Mouse (Mus musculus) heart, embryonic 10.5 days (tissue): ENCODE data around the gene Nrxn1. TPM values are rescaled to one million over a fixed set of nuclear protein-coding genes. Genes with fewer than 3 reads are reported as not detected.

Experiments
- DNase-seq: peaks from one replicate; pipeline ENCODE4 v3.0.0-alpha.2; 2017; ENCODE audit warnings: low spot score
- H3K27ac ChIP-seq: fragments of 300-500 bp; sonication (generic); 2 replicates; pipeline ENCODE4 v1.5.1; 2016; ENCODE audit warnings: mild to moderate bottlenecking
- H3K27me3 ChIP-seq: fragments of 300-500 bp; sonication (generic); 2 replicates; pipeline ENCODE4 v1.6.1; 2016; ENCODE audit warnings: mild to moderate bottlenecking; ENCODE audit not compliant: poor library complexity, insufficient read depth, severe bottlenecking
- H3K36me3 ChIP-seq: fragments of 300-500 bp; sonication (generic); 2 replicates; pipeline ENCODE4 v1.6.1; 2016; ENCODE audit warnings: mild to moderate bottlenecking, moderate library complexity
- H3K4me1 ChIP-seq: fragments of 300-500 bp; sonication (generic); 2 replicates; pipeline ENCODE4 v1.6.1; 2016; ENCODE audit warnings: mild to moderate bottlenecking
- H3K4me3 ChIP-seq: fragments of 300-500 bp; sonication (generic); 2 replicates; pipeline ENCODE4 v1.5.1; 2016; ENCODE audit warnings: mild to moderate bottlenecking, moderate library complexity
- H3K9me3 ChIP-seq: fragments of 300-500 bp; sonication (generic); 2 replicates; pipeline ENCODE4 v1.6.1; 2016; ENCODE audit warnings: mild to moderate bottlenecking, moderate library complexity
- WGBS: fragments of 180-500 bp; shearing (Covaris S2); methylation state at CpG from one replicate; pipeline ENCODE4 v1.1.7; 2016; 5-methylcytosine and 5-hydroxymethylcytosine counted together
- polyA plus RNA-seq: library from polyadenylated mRNA; unstranded; fragments of >200 nt; fragmentation: Nextera tagmentation; extraction: Ambion mirVana; gene quantifications from 2 replicates; pipeline ENCODE4 v1.2.1, GENCODE M21; 2016

The Nrxn1 gene
- polyA plus RNA-seq, 1 experiment from 2014 or later: 2.2 TPM

DNA sequence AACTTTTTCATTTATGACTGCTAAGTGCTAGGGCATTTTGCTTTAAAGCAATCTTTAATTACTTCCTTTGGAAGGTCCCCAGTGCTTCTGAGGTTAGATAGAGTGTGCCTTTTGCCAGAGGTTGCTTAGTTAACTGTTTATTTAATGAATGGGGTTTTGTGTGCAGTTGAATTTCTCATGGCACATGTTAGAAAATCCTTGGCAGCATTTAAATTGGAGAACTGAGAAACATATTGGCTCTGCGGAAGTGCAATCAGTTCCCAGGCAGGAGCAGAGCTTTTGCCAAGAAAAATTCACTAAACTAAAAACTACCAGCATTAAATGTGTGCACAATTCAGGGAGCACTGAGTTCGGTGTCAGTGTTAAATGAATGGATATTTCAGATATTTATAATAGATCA, 439.5 kb downstream of the Nrxn1 start:
- Histone ChIP-seq H3K36me3 (no peaks in the 10 kb centered on the region), H3K9me3 (no peaks in the 10 kb centered on the region), H3K27me3 (no peaks in the 10 kb centered on the region), H3K4me3 (no peak overlapping the region), H3K4me1 (no peaks in the 10 kb centered on the region), H3K27ac (no peak overlapping the region)
- DNase-seq: no peak
- WGBS: 76% methylated on average over 2 of the region's 2 CpGs

DNA sequence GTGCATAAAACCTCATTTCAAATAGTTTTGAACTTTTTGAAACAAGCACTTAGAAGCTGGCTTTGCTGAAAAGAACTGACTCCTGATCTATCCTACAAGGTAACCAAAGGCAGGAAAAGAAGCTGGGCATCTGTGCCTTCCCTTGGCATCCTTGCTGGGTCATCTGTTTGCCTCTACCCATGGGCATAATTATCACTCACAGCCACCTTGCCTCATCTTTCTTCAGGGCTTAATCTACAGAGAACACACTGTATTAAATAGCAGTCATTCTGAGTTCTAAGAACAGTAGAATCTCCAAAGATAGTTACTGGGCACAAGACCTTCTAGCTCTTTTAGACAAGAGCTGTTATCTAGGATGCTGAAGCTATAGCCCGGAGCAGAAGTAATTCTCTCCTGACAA, 442.6 kb downstream of the Nrxn1 start:
- DNase-seq: no peak
- Histone ChIP-seq H3K36me3 (no peaks in the 10 kb centered on the region), H3K27me3 (no peaks in the 10 kb centered on the region), H3K27ac (no peak overlapping the region), H3K9me3 (no peaks in the 10 kb centered on the region), H3K4me3 (no peak overlapping the region), H3K4me1 (no peaks in the 10 kb centered on the region)
- WGBS: 26% methylated on average over 1 of the region's 1 CpGs

DNA sequence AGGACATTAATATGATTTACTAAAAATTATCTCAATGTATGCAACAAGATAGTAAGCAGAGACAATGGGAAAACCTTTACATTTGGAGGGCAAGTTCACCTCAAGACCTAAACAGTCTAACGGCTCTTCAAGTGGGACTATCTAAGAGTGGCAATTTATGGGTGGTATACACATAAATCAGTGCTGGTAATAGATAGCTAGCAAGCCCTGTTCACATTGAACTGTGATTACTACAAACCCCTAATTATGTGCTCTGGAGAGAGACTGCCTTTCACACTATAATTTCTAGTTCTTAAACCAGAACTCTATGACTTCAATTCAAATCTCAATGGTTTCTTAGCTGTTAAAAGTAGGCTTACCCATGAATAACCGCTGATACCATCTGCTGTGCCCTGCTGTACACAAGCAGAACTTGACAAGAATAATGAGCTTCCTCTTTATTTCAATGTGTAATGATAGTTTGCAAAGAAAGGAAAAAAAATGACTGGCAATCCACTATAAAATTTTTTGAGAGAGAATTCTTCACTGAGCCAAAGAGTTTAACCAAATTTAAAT, 453.8 kb downstream of the Nrxn1 start:
- no peak for DNase-seq
- Histone ChIP-seq H3K4me1 (no peaks in the 10 kb centered on the region), H3K4me3 (no peak overlapping the region), H3K27ac (no peak overlapping the region), H3K27me3 (no peaks in the 10 kb centered on the region), H3K36me3 (no peaks in the 10 kb centered on the region), H3K9me3 (no peaks in the 10 kb centered on the region)
- 80% methylated on average over 2 of the region's 2 CpGs for WGBS

DNA sequence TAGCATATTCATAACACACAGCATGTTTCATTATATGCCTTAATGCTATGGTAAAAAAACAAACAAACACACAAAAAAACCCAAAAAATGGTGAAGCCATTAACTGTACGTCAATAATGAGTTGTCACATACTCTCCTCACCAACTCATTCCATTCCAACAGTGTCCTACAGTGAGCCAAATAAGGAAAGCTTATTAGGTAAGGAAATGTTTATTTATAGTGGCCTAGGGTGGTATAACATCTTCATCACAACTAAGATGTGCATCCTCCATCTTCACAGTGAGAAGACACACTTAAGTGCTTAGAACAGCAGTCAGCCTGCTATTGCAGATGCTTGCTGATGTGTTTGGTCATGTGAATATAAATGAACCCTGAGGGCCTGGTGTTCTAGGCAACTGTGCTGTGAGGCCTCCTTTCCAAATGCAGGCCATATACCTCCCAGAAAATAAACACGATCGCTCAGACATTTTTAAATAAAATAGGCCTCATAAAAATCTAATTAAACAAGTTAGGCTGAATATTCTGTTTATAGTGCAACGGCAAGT, 454.6 kb downstream of the Nrxn1 start:
- no peaks in the 10 kb centered on the region for H3K36me3 ChIP-seq
- H3K9me3 ChIP-seq: no peaks in the 10 kb centered on the region
- no peak overlapping the region for H3K4me3 ChIP-seq
- no peaks in the 10 kb centered on the region for H3K27me3 ChIP-seq
- DNase-seq: no peak
- 88% methylated on average over 4 of the region's 4 CpGs for WGBS
- no peaks in the 10 kb centered on the region for H3K4me1 ChIP-seq
- H3K27ac ChIP-seq: no peak overlapping the region

DNA sequence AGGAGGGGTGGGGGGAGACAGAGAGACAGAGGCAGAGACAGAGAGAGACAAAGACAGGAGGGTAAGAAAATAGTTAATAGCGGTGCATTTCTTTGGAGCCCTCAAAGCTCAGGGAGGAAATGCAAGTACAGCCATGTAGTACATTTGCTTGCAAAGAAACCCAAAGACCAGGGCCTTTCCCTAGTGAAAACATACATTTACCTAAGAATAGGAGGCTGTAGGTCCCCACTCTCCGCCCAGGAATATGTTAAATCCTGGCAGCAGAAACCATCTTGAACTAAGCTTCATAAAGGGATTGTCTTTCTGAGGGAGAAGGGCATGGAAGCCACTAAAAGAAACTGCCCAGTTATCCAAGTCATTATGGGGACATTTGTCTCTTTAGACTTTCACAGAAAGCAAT, 461.5 kb downstream of the Nrxn1 start:
- H3K4me3 ChIP-seq: no peak overlapping the region
- 53% methylated on average over 2 of the region's 2 CpGs for WGBS

DNA sequence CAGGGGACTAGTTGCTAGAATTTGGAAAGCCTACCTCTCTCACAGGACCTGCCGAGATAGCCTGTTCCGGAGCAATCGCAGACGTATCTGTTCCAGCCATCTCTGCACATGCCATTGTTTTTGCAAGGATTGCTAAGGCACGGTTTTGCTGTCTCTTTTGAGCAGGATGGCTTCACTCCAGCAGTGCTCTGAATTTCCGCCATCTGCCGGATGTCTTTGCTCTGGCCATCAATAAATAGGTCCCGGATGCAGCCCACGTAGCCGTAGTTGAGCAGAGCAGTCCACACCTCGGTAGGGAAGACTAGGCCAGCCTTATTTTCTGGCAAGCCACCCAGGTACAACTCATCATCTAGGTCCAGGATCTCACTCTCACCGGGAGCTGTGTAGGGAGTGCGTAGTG, 463.0 kb downstream of the Nrxn1 start:
- no peaks in the 10 kb centered on the region for H3K36me3 ChIP-seq
- no peak overlapping the region for H3K4me3 ChIP-seq
- H3K9me3 ChIP-seq: no peaks in the 10 kb centered on the region
- 74% methylated on average over 13 of the region's 13 CpGs for WGBS
- H3K27ac ChIP-seq: no peak overlapping the region
- H3K4me1 ChIP-seq: no peaks in the 10 kb centered on the region
- DNase-seq: no peak
- H3K27me3 ChIP-seq: no peaks in the 10 kb centered on the region

More for the DNA sequence above, 461.5 kb downstream of the Nrxn1 start:
- Histone ChIP-seq H3K9me3 (no peaks in the 10 kb centered on the region), H3K27ac (no peak overlapping the region), H3K36me3 (no peaks in the 10 kb centered on the region), H3K27me3 (no peaks in the 10 kb centered on the region), H3K4me1 (no peaks in the 10 kb centered on the region)
- no peak for DNase-seq

DNA sequence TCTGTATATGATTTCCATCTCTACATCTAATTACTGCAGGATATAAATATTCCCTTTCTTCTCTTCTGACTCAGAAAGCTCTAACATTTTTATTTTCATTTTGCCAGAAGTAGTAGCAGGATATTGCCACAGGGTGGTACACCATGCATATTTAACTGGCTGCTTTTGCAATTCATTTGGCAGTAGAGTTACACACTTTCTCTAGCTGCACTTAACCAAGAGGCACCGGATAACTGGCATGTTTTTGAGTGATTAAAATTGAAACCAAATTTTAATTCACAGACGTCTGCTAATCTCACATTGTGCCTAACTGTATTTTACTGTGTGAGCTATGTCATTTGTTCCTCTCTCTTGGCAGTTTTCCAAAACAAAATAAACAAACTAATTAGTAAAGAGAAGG, 464.4 kb downstream of the Nrxn1 start:
- no peak overlapping the region for H3K4me3 ChIP-seq
- H3K27me3 ChIP-seq: no peaks in the 10 kb centered on the region
- no peaks in the 10 kb centered on the region for H3K36me3 ChIP-seq
- no peaks in the 10 kb centered on the region for H3K9me3 ChIP-seq
- DNase-seq: no peak
- H3K27ac ChIP-seq: no peak overlapping the region
- no peaks in the 10 kb centered on the region for H3K4me1 ChIP-seq
- WGBS: 47% methylated on average over 2 of the region's 2 CpGs

DNA sequence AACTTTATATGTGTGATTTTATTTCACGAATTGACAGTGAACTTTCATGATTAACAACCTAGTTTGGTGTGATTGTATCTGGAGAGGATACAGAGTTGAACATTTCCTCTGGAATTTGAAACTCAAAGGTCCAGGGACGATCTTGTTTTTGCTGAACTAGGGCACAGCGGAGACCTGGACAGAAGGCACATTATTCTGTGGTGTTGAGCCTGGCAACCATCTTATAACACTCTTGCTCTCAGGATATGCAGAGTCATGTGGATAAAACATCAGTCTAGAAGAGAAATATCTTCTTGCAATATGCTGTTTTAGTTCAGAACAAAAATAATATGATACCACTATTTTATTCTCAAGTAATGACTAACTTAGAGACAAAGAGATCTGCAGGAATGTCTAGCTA, 464.9 kb downstream of the Nrxn1 start:
- H3K27ac ChIP-seq: no peak overlapping the region
- no peaks in the 10 kb centered on the region for H3K4me1 ChIP-seq
- DNase-seq: no peak
- no peak overlapping the region for H3K4me3 ChIP-seq
- 70% methylated on average over 3 of the region's 3 CpGs for WGBS
- H3K27me3 ChIP-seq: no peaks in the 10 kb centered on the region
- no peaks in the 10 kb centered on the region for H3K9me3 ChIP-seq
- H3K36me3 ChIP-seq: no peaks in the 10 kb centered on the region

DNA sequence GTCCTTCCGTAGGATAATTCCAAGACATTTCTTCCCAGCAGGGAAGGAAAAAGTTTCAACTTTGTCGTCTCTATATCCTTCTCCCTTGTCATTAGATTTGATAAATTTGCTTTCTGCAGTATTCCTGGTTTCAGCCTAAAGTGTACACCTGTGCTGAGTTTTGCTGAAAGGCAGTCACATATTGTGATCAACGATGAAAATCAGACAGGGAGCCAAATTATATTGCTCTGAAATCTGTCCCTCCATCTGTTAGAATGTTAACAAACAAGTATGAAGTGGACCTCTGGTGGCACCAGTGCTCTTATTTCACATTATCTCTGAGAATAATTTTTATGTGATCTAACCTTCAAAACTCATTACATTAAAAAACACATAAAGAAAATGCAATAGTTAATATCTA, 465.5 kb downstream of the Nrxn1 start:
- H3K4me1 ChIP-seq: no peaks in the 10 kb centered on the region
- H3K27ac ChIP-seq: no peak overlapping the region
- no peaks in the 10 kb centered on the region for H3K9me3 ChIP-seq
- H3K4me3 ChIP-seq: no peak overlapping the region
- WGBS: 75% methylated on average over 3 of the region's 3 CpGs
- no peaks in the 10 kb centered on the region for H3K36me3 ChIP-seq
- no peak for DNase-seq
- no peaks in the 10 kb centered on the region for H3K27me3 ChIP-seq

DNA sequence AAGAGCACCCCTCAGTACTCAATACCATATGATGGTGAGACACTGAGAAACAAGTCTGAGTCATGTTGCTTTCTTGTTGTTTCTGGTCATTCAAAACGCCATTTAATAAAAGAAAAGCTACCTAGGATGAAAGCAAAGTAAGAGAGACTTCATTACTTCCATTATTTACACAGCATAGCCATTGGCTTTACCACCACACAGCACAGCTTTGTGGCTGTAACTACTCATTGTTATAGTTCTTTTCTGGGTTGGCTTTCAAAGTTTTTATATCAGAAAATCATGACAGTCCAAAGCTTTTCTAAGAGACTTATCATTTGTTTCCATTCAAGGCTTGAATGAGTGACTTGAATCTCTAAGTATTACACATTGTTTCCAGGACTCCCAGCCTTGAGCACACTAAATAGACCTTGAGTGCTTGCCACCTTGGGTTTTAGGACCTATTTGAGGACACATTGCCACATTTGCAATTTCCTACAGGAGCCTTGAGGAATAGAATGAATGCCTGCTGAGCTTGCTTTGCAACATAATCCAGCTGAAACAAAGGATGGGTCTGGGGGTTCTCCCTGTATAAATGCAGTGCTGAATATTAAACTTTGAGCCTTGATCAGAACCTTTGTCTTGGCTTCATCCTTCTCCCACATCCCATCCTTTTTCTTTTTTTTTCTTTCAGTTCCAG, 468.1 kb downstream of the Nrxn1 start:
- Histone ChIP-seq H3K9me3 (no peaks in the 10 kb centered on the region), H3K4me1 (no peaks in the 10 kb centered on the region), H3K36me3 (no peaks in the 10 kb centered on the region), H3K27me3 (no peaks in the 10 kb centered on the region), H3K27ac (no peak overlapping the region), H3K4me3 (no peak overlapping the region)
- WGBS: 33% methylated on average over 1 of the region's 1 CpGs
- DNase-seq: no peak

DNA sequence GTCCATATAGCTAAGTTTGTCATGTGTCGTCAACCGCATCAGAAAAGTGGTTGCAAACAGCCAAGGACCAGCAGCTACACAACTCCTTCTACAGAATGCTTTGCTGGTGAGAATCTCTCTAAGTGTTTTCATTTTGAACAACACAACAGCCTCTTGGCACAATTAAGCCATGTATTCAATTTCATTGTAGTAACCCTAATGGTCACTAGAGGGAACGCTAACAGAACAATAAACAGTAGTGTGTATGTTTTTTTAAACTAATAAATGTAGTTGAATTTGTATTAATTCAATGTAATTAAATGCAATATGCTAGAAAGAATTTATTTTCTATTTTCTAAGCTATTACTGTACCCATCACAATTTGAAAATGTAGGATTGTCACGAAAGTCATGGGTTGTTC, 471.0 kb downstream of the Nrxn1 start:
- Histone ChIP-seq H3K36me3 (no peaks in the 10 kb centered on the region), H3K4me1 (no peaks in the 10 kb centered on the region), H3K27ac (no peak overlapping the region), H3K4me3 (no peak overlapping the region), H3K9me3 (no peaks in the 10 kb centered on the region), H3K27me3 (no peaks in the 10 kb centered on the region)
- 86% methylated on average over 4 of the region's 4 CpGs for WGBS
- no peak for DNase-seq

DNA sequence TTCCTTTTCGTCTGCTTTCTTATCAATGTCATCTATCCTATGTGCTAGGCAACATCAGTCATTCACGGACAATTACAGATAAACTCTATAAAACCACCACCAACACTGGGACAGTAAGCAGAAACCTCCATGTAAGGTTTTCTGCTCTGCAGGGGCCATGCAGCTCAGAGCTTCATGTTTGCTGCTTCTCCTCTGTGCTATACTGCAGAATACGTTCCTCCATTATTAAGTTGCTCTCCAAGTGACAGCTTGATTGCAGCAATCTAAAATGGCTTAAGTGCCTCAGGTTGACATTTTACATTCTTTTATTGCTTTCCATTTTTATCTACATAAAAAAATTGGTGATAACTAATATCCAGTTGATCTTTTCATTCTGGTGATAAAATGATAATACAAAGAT, 477.9 kb downstream of the Nrxn1 start:
- 81% methylated on average over 3 of the region's 3 CpGs for WGBS
- H3K4me3 ChIP-seq: no peak overlapping the region
- no peaks in the 10 kb centered on the region for H3K9me3 ChIP-seq

DNA sequence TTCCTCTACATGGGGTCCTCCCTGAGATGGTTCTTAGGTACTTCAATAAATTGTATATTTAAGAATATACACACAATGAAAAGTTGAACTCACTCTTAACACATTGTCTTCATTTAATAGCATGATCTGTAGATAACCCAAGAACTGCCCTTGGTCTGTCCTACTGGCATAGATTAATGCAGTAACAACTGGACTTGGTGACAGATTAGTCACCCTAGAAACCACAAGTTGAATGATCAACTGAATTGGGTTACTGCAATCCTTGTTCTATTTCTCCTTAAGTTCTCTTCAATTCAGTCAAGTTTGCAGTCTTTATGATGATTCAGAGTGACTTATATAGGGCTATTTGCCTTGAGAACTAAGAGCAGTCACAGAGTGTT, 485.5 kb downstream of the Nrxn1 start:
- Histone ChIP-seq H3K27ac (no peak overlapping the region), H3K9me3 (no peaks in the 10 kb centered on the region), H3K4me1 (no peaks in the 10 kb centered on the region), H3K27me3 (no peaks in the 10 kb centered on the region), H3K4me3 (no peak overlapping the region), H3K36me3 (no peaks in the 10 kb centered on the region)
- DNase-seq: no peak

More for the DNA sequence above, 477.9 kb downstream of the Nrxn1 start:
- H3K36me3 ChIP-seq: no peaks in the 10 kb centered on the region
- H3K4me1 ChIP-seq: no peaks in the 10 kb centered on the region
- no peak for DNase-seq
- H3K27me3 ChIP-seq: no peaks in the 10 kb centered on the region
- H3K27ac ChIP-seq: no peak overlapping the region
